Mouse (Mus musculus) limb, embryonic 11.5 days (tissue): ENCODE data around the gene Phxr2. TPM values are rescaled to one million over a fixed set of nuclear protein-coding genes. Genes with fewer than 3 reads are reported as not detected.

Experiments
- ATAC-seq: fragments of 200-750 bp; cut with Nextera tagmentation; 2 replicates; pipeline ENCODE4 v1.8.0; 2017; ENCODE audit warnings: low read depth; ENCODE audit not compliant: insufficient number of reproducible peaks, low FRiP score, low TSS enrichment
- DNase-seq: peaks from one replicate; pipeline ENCODE4 v3.0.0-alpha.2; 2015; ENCODE audit warnings: low spot score
- H3K27ac ChIP-seq: fragments of 300-500 bp; sonication (generic); replicated peaks from 2 replicates; pipeline ENCODE4 v1.5.1; 2014; ENCODE audit warnings: low read depth, mild to moderate bottlenecking, low read length
- H3K27me3 ChIP-seq: fragments of 300-500 bp; sonication (generic); 2 replicates; pipeline ENCODE4 v1.6.1; 2014; ENCODE audit warnings: mild to moderate bottlenecking, low read length, mixed read lengths; ENCODE audit not compliant: control insufficient read depth, insufficient read depth
- H3K36me3 ChIP-seq: fragments of 300-500 bp; sonication (generic); 2 replicates; pipeline ENCODE4 v1.6.1; 2014; ENCODE audit warnings: mild to moderate bottlenecking, low read length, moderate library complexity, mixed read lengths; ENCODE audit not compliant: control insufficient read depth, insufficient read depth
- H3K4me1 ChIP-seq: fragments of 300-500 bp; sonication (generic); 2 replicates; pipeline ENCODE4 v1.6.1; 2014; ENCODE audit warnings: low read length, mixed read lengths; ENCODE audit not compliant: control insufficient read depth, insufficient read depth
- H3K4me2 ChIP-seq: fragments of 300-500 bp; sonication (generic); 2 replicates; pipeline ENCODE4 v1.6.1; 2014; ENCODE audit warnings: low read depth, mild to moderate bottlenecking, moderate library complexity; ENCODE audit not compliant: severe bottlenecking
- H3K4me3 ChIP-seq: fragments of 300-500 bp; sonication (generic); 2 replicates; pipeline ENCODE4 v1.5.1; 2014; ENCODE audit warnings: low read depth, low read length
- H3K9ac ChIP-seq: fragments of 300-500 bp; sonication (generic); 2 replicates; pipeline ENCODE4 v1.6.1; 2014; ENCODE audit warnings: mild to moderate bottlenecking, low read length
- H3K9me3 ChIP-seq: fragments of 300-500 bp; sonication (generic); 2 replicates; pipeline ENCODE4 v1.6.1; 2016; ENCODE audit warnings: low read length; ENCODE audit not compliant: control insufficient read depth
- WGBS: fragments of 180-500 bp; shearing (Covaris S2); extraction: QIAGEN DNeasy Blood & Tissue Kit; methylation state at CpG from one replicate; pipeline ENCODE4 v1.1.7; 2014; 5-methylcytosine and 5-hydroxymethylcytosine counted together
- polyA plus RNA-seq: library from polyadenylated mRNA; unstranded; fragments of >200 nt; fragmentation: Nextera tagmentation; extraction: Ambion mirVana; gene quantifications from 2 replicates; pipeline ENCODE4 v1.2.1, GENCODE M21; 2014

The Phxr2 gene
- polyA plus RNA-seq, 1 experiment from 2014 or later: not detected

GRCm38 (mm10) chr10:99078621-99079020 is 47.5 kb downstream of the Phxr2 start:
- DNase-seq: no peak

DNA sequence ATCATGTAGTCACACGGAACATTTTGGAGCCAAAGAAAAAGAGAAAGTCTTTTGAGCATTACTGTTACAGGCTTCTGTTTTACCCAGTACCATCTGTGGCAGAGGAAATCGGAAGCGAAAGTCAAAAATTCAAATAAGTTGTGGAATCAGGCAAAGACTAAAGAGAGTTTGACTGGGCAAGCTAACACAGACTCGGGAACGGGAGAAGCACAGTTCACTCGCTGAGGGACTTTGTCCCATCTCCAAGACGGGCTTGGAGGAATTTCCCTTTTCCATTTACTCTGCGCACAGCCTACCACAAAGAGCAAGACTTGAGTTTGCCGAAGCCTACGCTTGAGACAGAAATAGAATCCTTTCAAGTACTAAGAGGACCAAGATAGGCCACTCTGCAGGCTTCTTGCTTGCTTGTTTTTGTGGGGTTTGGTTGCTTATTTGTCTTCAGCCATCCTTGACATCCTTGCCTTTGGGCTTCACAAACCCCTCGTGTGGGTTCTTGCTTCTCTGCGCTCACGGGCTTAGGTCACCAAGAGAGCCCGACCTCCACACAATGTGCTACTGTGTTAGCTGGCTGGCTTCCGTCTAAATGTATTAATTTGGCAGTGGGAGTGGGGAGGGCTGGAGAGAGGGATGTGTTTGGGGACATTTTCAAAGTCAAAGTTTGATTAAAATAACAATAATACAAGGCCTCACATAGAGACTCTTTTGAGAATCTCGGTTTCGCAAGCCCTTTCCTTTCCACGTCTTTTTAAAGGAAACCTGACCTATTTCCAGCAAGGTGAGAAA is 49.8 kb downstream of the Phxr2 start:
- H3K4me1 ChIP-seq: no peaks in the 10 kb centered on the region
- H3K9me3 ChIP-seq: no peaks in the 10 kb centered on the region
- ATAC-seq (no peak), DNase-seq (no peak)
- H3K4me3 ChIP-seq: no peak overlapping the region
- H3K27me3 ChIP-seq: no peaks in the 10 kb centered on the region
- no peak overlapping the region for H3K4me2 ChIP-seq
- H3K9ac ChIP-seq: no peak overlapping the region
- no peak overlapping the region for H3K27ac ChIP-seq
- 93% methylated on average over 18 of the region's 18 CpGs for WGBS
- no peaks in the 10 kb centered on the region for H3K36me3 ChIP-seq

More at GRCm38 (mm10) chr10:99078621-99079020, 47.5 kb downstream of the Phxr2 start:
- WGBS: 89% methylated on average over 2 of the region's 2 CpGs
- Histone ChIP-seq H3K27me3 (no peaks in the 10 kb centered on the region), H3K4me3 (no peak overlapping the region), H3K9me3 (no peaks in the 10 kb centered on the region), H3K27ac (no peak overlapping the region), H3K9ac (no peak overlapping the region), H3K4me2 (no peak overlapping the region), H3K4me1 (no peaks in the 10 kb centered on the region), H3K36me3 (no peaks in the 10 kb centered on the region)
- ATAC-seq: no peak

Other genes with a start within 250 kb of the Phxr2 start
- 92.1 and 96.2 TPM in 2 replicates for gene Atp2b1, start 211.9 kb downstream of the Phxr2 start, polyA plus RNA-seq
- gene Poc1b, start 19.3 kb downstream of the Phxr2 start, polyA plus RNA-seq: 48.3 and 48.4 TPM in 2 replicates
- gene Galnt4, start 18.2 kb downstream of the Phxr2 start, polyA plus RNA-seq: 5.8 and 8.0 TPM in 2 replicates
- gene Dusp6, start 136.9 kb upstream of the Phxr2 start, polyA plus RNA-seq: 187 and 207 TPM in 2 replicates